11 mouse cellular contexts compared by ENCODE assay signal in genomic region chr11:96344061-96344877, GRCm38 (mm10). TPM values are rescaled to one million over a fixed set of nuclear protein-coding genes. Genes with fewer than 3 reads are reported as not detected.
DNase-seq lines count a peak whose midpoint lies in the region; ATAC-seq and TF ChIP-seq lines count a peak whose summit lies in the region.
"Had no signal": no experiment of that assay in that cellular context is flagged by ENCODE, and none has a peak within 500 bp of the region (broad histone marks: within the 10 kb centered on the region; RNA-seq: fewer than 3 reads in every experiment).

No protein-coding gene starts in this region.

- WGBS in midbrain, postnatal 0 days = 1% methylated on average over 39 of the region's 40 CpGs
- 2% methylated on average over 39 of the region's 40 CpGs for WGBS in midbrain, embryonic 14.5 days

- no peaks in the 10 kb centered on the region for H3K4me1 ChIP-seq in midbrain, postnatal 0 days (ENCODE audit: insufficient read depth, low read length)
- no peaks in the 10 kb centered on the region for H3K4me1 ChIP-seq in midbrain, embryonic 14.5 days (ENCODE audit: control insufficient read depth, insufficient read depth, low read length)

- no peak overlapping the region for H3K9ac ChIP-seq in midbrain, postnatal 0 days (replicated peaks; ENCODE audit: low read length, poor library complexity, severe bottlenecking)
- H3K9ac ChIP-seq in midbrain, embryonic 14.5 days (replicated peaks; ENCODE audit: low read length) = no peak overlapping the region
- H3K9ac ChIP-seq: midbrain, embryonic 13.5 days had no signal

- no peaks in the 10 kb centered on the region for H3K36me3 ChIP-seq in midbrain, postnatal 0 days (ENCODE audit: insufficient read depth, low read length)
- H3K36me3 ChIP-seq in midbrain, embryonic 14.5 days (ENCODE audit: control insufficient read depth, insufficient read depth, low read length) = no peaks in the 10 kb centered on the region
- H3K36me3 ChIP-seq: midbrain, embryonic 13.5 days had no signal

- H3K4me3 ChIP-seq in midbrain, postnatal 0 days (ENCODE audit: low read depth, low read length) = no peak overlapping the region
- H3K4me3 ChIP-seq in midbrain, embryonic 14.5 days (replicated peaks; ENCODE audit: low read depth, low read length) = no peak overlapping the region
- H3K4me3 ChIP-seq: midbrain, embryonic 13.5 days had no signal

- H3K4me2 ChIP-seq in midbrain, postnatal 0 days (ENCODE audit: low read depth, low read length, poor library complexity, severe bottlenecking) = no peak overlapping the region
- no peak overlapping the region for H3K4me2 ChIP-seq in midbrain, embryonic 14.5 days (ENCODE audit: low read length)
- H3K4me2 ChIP-seq: midbrain, embryonic 13.5 days had no signal

- no peaks in the 10 kb centered on the region for H3K9me3 ChIP-seq in midbrain, postnatal 0 days (ENCODE audit: low read length)
- no peaks in the 10 kb centered on the region for H3K9me3 ChIP-seq in midbrain, embryonic 14.5 days (ENCODE audit: control insufficient read depth, low read length)
- H3K9me3 ChIP-seq: midbrain, embryonic 13.5 days had no signal

- no peak for ATAC-seq in midbrain, postnatal 0 days (ENCODE audit: low FRiP score)
- ATAC-seq in midbrain, embryonic 14.5 days (ENCODE audit: low FRiP score, low TSS enrichment) = no peak
- ATAC-seq: midbrain, embryonic 13.5 days had no signal

- TF ChIP-seq CTCF in midbrain, postnatal 0 days (IDR thresholded peaks at IDR 0.05) = no peak

- peaks cover 92% of the 10 kb centered on the region for H3K27me3 ChIP-seq in midbrain, postnatal 0 days (ENCODE audit: insufficient read depth, low read length)
- peaks cover 95% of the 10 kb centered on the region for H3K27me3 ChIP-seq in midbrain, embryonic 14.5 days (ENCODE audit: control insufficient read depth, insufficient read depth, low read length)

- no peak overlapping the region for H3K27ac ChIP-seq in midbrain, postnatal 0 days (ENCODE audit: low read depth, low read length)
- H3K27ac ChIP-seq in midbrain, embryonic 14.5 days (replicated peaks; ENCODE audit: low read depth, low read length) = no peak overlapping the region
- H3K27ac ChIP-seq: midbrain, embryonic 13.5 days had no signal

- peak; percentile 80 for DNase-seq in adrenal gland, adult 2 months
- DNase-seq in adrenal gland, postnatal 25 days = no peak
- DNase-seq in midbrain, postnatal 0 days (ENCODE audit: low spot score) = peak; percentile 40
- no peak for DNase-seq in midbrain, embryonic 14.5 days
- DNase-seq in kidney, postnatal 25 days = peak; percentile 49 to 84
- DNase-seq in cerebellum, adult 8-10 months = no peak
- DNase-seq in cerebellum, postnatal 25 days = no peak
- no peak for DNase-seq in right cerebral cortex, postnatal 14 days
- DNase-seq: gastrocnemius, postnatal 25 days had no signal

RNA-seq across cellular contexts. Expression of gene Hoxb2, which starts 6.1 kb away (rescaled TPM):
- total RNA-seq in adrenal gland, adult 2 months (2021) = 10 to 100 TPM; 18.7 to 22.6 TPM
- polyA plus RNA-seq in adrenal gland, adult 2 months (2012; rRNA removed) = 69.6 and 86.1 TPM in 2 replicates
- total RNA-seq in adrenal gland, postnatal 25 days (2021) = 24.0 and 25.6 TPM in 2 replicates
- total RNA-seq in midbrain, postnatal 0 days (2014; rRNA removed) = 0.52 and 1.2 TPM in 2 replicates
- not detected in 2 replicates for polyA plus RNA-seq in midbrain, postnatal 0 days (2015; fragmentation: Nextera tagmentation; extraction: Ambion mirVana)
- polyA plus RNA-seq in midbrain, embryonic 14.5 days (2014; fragmentation: Nextera tagmentation; extraction: Ambion mirVana) = 0.17 TPM in 1 of 2 replicates, not detected in the other
- polyA plus RNA-seq: cortical plate, adult 2 months had no signal

RNA-seq across cellular contexts. Expression of gene Hoxb3, which starts 21.1 kb away (rescaled TPM):
- total RNA-seq in adrenal gland, adult 2 months (2021) = 10 to 100 TPM; 20.1 to 21.9 TPM
- polyA plus RNA-seq in adrenal gland, adult 2 months (2012; rRNA removed) = 89.4 and 94.9 TPM in 2 replicates
- total RNA-seq in adrenal gland, postnatal 25 days (2021) = 33.0 and 40.1 TPM in 2 replicates
- 0.94 and 9.2 TPM in 2 replicates for total RNA-seq in midbrain, postnatal 0 days (2014; rRNA removed)
- not detected in 2 replicates for polyA plus RNA-seq in midbrain, postnatal 0 days (2015; fragmentation: Nextera tagmentation; extraction: Ambion mirVana)
- not detected in 2 replicates for polyA plus RNA-seq in midbrain, embryonic 14.5 days (2014; fragmentation: Nextera tagmentation; extraction: Ambion mirVana)
- polyA plus RNA-seq: cortical plate, adult 2 months had no signal

RNA-seq across cellular contexts. Expression of gene Hoxb1, which starts 21.3 kb away (rescaled TPM):
- total RNA-seq in adrenal gland, adult 2 months (2021) = not detected
- polyA plus RNA-seq in adrenal gland, adult 2 months (2012; rRNA removed) = not detected in 2 replicates
- not detected in 2 replicates for total RNA-seq in adrenal gland, postnatal 25 days (2021)
- not detected in 2 replicates for total RNA-seq in midbrain, postnatal 0 days (2014; rRNA removed)
- not detected in 2 replicates for polyA plus RNA-seq in midbrain, postnatal 0 days (2015; fragmentation: Nextera tagmentation; extraction: Ambion mirVana)
- polyA plus RNA-seq in midbrain, embryonic 14.5 days (2014; fragmentation: Nextera tagmentation; extraction: Ambion mirVana) = not detected in 2 replicates
- total RNA-seq: gastrocnemius, postnatal 25 days had no signal
- polyA plus RNA-seq: cortical plate, adult 2 months; midbrain, embryonic 13.5 days had no signal

RNA-seq across cellular contexts. Expression of gene Hoxb4, which starts 26.2 kb away (rescaled TPM):
- 10 to 100 TPM; 16.7 to 21.8 TPM for total RNA-seq in adrenal gland, adult 2 months (2021)
- polyA plus RNA-seq in adrenal gland, adult 2 months (2012; rRNA removed) = 27.9 and 30.0 TPM in 2 replicates
- 27.6 and 31.5 TPM in 2 replicates for total RNA-seq in adrenal gland, postnatal 25 days (2021)
- 0.09 and 0.66 TPM in 2 replicates for total RNA-seq in midbrain, postnatal 0 days (2014; rRNA removed)
- not detected in 2 replicates for polyA plus RNA-seq in midbrain, postnatal 0 days (2015; fragmentation: Nextera tagmentation; extraction: Ambion mirVana)
- polyA plus RNA-seq in midbrain, embryonic 14.5 days (2014; fragmentation: Nextera tagmentation; extraction: Ambion mirVana) = not detected in 2 replicates
- polyA plus RNA-seq: cortical plate, adult 2 months; midbrain, embryonic 13.5 days had no signal

RNA-seq across cellular contexts. Expression of gene Hoxb5, which starts 41.1 kb away (rescaled TPM):
- 10 to 100 TPM; 15.2 to 31.6 TPM for total RNA-seq in adrenal gland, adult 2 months (2021)
- 43.4 and 45.6 TPM in 2 replicates for polyA plus RNA-seq in adrenal gland, adult 2 months (2012; rRNA removed)
- total RNA-seq in adrenal gland, postnatal 25 days (2021) = 36.5 and 36.8 TPM in 2 replicates
- 1.5 TPM in 1 of 2 replicates, not detected in the other for total RNA-seq in midbrain, postnatal 0 days (2014; rRNA removed)
- polyA plus RNA-seq in midbrain, postnatal 0 days (2015; fragmentation: Nextera tagmentation; extraction: Ambion mirVana) = not detected in 2 replicates
- polyA plus RNA-seq in midbrain, embryonic 14.5 days (2014; fragmentation: Nextera tagmentation; extraction: Ambion mirVana) = not detected in 2 replicates
- polyA plus RNA-seq: cortical plate, adult 2 months had no signal

Comparison
In these comparisons a context has a peak if more than half of its experiments do, and no peak if none do; other contexts are left out.
1. DNase-seq: peak in adrenal gland, adult 2 months (single experiment), midbrain, postnatal 0 days (single experiment) and kidney, postnatal 25 days (2 of 2); none in adrenal gland, postnatal 25 days (single experiment), midbrain, embryonic 14.5 days (single experiment), cerebellum, adult 8-10 months (single experiment), cerebellum, postnatal 25 days (0 of 2) and right cerebral cortex, postnatal 14 days (single experiment).